Mouse (Mus musculus) WW6 (cell line): ENCODE data around the gene Inpp5b.
"Not testable (repeated sequence)": the region's sequence is repeated elsewhere in the genome, so short reads cannot be mapped to it uniquely, and the experiment has no call there.

Experiments
- DNase-seq: peaks from one replicate; pipeline ENCODE4 v3.0.0-alpha.2; 2013; ENCODE audit warnings: low read depth, low spot score

The Inpp5b gene

DNA sequence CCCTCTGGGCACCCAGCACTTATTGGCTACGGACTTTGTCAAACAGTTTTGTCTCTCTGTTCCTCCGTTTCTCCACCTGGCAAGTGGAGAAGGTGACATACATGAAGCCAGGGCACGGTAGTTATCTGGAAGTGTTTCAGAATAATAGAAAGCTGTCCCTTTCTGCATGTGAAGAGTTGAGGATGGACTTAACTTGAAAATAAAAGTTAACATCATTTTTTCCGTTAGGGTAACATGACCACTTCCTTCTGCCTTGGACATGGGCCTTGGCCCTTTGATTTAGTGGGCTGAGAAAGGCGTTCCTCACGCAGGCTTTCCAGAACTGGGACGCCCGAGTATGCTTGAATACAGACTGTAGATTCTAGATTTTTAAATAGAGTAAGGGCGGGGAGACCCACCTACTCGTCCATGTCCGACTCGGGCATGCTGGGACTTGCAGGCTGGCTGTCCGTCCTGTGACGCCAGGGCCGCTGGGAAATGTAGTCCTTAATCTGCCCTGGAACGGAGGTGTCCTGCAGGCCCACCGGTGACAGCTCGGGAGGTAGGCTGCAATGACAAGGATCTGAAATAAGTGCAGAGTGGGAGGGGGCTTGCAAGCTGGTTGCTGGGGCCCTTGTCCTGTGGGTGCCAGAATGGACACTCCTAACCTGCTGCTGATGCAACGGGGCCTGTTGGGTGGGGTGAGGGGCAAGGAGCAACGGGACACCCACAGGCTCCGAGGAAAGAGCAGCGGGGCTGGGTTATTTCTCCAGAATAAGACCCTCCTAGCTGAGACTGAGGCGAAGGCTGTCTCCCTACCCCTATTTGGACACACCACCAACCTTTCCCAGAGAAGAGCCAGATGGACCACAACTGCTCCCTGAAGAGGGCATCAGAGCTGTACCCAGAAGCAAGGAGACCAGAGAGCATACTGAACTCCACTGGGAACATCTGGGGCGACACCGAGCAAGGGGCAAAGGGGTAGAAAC lies at the start of gene Inpp5b:
Gene Inpp5b, plus strand, starts transcription at position 475 of the 968 bp plus-strand sequence.
- peak; percentile 33 for DNase-seq

DNA sequence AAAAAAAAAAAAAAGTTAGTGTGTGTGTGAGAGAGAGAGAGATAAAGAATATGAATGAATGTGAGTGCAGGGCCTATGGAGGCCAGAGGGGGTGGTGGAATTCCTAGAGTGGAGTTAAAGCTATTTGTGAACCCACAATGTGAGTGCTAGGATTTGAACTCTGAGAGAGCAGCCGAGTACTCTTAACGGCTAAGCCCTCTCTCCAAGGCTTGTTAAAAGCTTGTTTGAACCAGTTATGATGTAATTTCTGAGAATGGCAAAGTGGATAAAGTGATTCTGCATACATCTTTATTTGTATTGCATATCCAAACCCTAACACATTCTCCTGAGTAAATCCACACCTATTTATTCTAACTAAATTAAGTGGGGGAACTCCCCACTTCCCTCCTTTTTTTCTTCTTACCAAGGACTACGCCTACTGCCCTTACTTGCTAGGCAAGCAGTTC lies 49.2 kb upstream of the Inpp5b start:
- no peak for DNase-seq

DNA sequence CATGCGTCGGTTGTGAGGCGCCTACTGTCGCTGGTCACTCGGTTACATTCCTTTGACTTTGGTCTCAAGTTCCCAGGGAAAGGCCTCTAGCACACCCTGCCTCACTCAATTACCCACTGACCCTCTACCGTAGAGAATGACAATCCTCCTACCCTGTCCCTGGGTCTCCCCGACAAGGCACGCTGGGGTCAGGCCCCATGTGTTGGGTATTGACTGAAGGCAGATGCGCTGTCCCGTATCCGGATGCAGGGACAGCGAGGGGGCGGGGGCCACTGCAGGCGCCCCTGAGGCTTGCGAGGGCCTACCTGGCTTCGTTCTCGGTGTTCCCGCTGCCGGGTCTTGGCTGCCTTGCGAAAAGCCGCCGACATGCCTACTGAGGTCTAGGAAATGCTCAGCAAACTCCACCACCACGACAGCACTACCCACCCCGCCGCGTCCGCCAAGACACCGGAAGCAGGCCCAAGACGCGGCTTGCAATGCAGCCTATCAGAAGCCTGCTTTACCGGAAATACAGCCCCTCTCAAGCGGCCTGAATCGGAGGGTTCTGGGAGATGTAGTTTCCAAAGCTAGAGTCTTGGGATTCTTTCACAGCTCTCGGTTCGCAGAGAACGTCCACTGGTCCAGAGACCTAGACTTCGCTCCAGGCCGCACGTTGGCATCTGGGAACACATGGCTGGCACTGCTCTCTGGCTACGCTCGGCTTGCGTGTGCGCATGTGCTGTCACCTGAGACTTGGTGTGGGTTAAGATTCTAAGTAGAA lies 48.3 kb upstream of the Inpp5b start, which contains the start of gene Utp11:
Gene Utp11, minus strand, starts transcription at position 466 of the 760 bp plus-strand sequence.
- no peak for DNase-seq

DNA sequence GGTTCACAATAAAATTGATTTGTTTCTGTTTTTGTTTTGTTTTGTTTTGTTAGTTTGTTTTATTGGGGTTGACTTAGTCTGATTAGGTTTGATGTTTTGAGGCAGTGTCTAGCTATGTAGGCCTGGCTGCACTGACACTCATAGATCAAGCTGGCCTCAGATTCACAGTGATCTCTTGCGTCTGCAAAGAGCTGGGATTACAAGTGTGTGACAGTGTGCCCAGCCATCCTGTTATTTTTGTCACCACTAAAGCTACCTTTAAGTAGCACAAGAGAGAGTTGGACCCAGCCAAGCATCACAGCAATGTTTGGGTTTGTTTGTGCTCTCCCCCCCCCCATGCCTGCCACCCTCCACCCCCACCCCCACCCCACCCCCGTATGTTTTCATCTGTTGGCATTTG lies 47.1 kb upstream of the Inpp5b start:
- no peak for DNase-seq

DNA sequence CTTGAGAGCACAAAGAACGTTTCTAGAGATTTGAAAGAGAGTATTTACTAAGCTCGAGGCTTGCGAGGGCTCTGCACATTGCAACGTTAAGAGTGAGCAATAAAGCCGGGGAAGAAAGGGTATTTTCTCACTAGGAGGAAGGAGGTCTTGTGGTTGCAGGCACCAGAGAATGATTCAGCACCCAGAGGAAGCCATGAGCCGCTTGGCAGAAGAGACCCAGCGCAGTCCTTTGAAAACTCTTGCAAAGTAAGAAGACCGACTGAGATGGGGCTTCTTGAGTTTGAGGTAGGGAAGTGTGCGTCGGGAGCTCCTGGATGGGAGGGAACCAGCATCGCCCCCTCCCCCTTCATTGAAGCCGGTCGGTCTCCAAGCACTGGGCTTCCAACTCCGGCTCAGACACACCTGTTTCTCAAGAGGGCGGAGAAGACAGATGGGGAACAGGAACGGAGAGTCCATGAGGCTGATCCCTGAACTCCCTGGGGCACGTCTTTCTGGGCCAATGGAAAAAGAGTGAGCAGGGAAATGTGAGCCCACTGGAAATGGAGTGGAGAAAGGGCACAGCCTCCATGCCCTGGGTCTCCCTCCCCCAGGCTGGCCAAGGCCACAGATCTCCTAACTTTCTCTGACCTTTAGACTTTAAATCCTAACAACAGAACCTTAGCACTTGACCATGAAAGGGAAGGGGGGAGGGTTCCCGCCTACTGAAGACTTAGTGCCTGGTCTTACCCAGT lies 45.7 kb upstream of the Inpp5b start:
- no peak for DNase-seq

DNA sequence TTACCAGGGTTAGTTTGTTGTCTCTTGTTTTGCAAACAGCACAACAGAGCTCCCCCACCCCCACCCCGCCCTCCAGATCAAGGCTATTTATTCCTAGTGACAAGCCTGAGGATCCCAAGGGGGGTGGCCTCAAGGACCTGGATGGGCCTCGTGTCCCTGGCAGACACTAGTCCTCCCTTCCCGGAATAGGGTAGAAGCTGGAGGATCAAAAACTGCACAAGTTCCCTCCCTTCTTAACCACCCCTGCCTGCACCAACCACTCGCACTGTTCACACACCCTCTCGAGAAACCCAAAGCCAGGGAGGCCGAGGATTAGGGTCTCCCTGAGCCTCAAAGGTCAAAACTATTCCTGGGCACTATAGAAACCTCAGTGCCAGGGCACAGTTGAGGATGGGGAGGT lies 41.9 kb upstream of the Inpp5b start:
- no peak for DNase-seq

DNA sequence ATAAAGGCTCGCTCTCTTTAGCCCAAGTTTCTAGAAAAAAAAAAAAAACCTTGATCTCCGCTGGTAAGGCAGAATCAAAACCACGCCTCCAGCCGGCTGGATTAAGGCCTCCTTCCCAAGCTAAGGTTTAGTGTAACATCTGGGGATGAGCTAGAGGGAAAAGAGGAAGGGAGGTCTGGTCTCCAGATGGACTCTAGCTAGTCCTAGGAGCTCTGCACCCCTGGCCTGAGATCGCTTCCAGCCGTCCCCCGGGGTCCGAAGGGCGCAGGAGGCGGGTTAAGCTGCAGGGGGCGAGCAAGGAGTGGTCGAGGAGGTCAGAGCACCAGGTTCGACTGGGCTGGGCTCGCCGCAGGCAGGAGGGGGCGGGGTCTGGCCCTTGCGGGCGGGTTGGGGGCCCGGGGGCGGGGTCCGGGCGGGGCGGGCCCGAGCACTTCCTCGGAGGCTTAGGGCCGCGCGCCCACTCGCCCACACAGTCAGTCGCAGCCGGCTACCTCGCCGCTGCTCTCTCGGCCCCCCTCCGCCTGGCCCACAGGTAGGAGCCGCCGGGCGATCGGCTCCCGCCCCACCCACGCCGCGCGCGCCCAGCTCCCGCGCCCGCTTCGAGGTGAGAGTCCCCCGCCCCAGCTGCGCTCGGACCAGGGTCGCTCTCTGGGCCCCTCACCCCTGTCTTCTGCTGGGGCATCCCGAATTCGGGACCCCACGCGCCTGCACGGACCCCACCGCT lies 41.2 kb upstream of the Inpp5b start, which contains the start of gene Fhl3:
Gene Fhl3, plus strand, starts transcription at position 454 of the 724 bp plus-strand sequence.
- no peak for DNase-seq

DNA sequence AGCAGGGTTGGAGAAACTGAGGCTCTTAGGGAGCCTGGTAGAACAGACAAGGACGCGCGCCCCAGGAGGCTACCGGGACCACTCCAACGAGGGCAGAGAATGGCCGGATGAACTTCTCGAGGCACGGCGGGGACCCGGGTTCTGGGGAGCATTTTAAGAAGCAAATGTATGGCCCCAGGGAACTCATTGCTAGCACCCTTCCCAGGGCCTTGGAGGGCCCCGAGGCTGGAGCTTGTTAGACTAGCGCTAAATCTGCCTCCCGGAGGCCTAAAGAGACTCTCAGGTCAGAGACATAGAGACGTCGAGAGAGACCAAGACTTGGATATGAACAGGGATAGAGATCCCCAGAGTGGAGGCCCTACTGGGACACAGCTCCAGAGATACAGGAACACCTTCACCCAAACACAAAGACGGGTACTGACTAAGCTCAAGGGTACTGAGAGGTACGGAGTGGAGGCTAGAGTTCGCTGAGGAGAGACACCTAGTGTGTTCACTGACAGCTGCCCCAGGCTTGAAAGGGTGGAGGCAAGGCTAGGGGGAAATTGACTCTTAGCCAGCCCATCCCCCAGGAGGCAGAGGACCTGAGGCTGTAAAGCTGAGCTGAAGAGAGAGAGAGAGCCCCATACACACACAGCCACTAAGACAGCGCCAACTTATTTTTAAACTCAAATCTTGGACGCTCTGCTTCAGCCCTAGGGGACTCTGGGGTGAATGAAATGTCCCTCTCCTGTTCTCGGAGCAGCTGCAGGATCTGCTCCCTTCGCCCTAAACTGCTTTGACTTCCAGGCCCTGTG lies 40.4 kb upstream of the Inpp5b start:
- DNase-seq = no peak

DNA sequence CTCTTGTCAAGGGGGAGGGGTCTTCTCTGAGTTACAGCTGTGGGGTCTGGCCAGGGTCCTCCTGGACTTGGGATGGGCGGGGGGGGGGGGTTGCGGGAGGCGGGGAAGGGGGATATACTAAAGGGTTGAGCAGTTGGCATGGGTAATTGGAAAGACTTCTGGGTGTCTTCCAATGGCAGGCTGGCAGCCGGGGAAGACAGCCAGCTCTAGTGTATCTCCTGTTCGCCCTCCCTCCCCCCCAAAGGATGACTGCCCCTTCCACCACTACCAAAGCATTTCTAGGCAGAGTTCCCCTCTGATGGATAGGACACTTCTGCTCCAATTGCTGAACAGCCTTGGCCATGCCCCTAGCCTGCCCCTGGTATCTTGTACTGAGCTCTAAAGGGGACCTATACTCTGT lies 39.7 kb upstream of the Inpp5b start:
- no peak for DNase-seq

DNA sequence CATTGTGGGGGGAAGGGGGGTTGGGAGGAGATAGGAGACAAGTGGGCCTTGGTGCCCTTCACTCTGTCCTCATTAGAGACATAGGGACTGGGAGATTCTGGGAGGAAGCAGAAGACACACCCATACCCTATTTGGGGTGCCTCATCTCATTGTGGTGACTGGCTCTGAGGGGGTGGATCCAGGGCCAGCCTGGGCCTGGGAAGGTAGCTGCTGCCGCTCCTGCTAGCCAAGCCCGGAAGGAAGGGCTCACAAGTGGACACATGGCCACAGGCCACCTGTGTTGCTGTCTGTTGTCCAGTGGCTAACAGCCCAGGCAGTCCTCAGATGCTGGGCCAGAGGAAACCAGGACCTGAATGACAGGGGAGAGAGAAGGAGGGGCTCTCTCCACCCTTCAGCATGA lies 38.2 kb upstream of the Inpp5b start:
- DNase-seq = no peak

DNA sequence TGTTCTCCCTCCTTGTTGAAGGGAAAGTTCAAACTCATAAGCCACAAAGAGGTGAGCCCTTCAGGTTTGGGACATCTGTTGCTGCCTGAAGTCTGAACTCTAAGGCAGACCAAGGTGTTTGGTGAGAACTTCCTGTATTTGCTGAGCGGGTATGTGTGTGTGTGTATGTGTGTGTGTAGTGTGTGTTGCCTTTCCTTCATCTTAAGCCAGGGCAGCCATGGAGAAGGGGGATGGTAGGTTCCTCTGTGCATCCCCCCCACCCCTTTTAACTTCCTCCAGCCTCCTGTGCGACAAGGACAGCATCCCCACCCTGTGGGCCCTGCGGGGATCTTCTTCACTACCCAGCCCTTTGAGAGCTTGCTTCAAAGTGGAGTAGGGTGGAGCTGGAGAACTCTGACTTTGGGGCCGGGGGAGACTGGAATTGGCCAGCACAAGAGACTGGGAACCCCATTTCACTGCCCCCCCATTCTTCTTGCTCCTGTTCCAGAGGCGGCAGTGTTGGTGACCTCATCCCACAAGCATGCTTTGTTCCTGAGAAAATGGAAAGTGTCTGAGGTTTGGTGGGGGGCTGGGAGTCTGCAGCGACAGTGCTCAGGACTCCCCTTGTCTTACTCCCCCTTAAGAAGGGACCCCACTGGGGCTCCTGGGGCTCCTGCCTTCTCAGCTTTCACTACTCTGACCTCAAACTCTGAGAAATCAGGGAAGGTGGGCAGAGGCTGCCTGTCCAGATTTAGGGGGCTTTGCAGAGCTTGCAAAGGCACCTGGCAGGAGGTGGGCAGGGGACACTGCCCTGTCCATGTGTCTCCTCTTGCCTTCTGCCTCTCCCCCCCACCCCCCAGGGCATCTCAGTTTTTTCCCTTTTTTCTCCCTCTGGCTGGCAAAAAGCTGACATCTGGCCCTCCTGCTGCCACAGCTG lies 37.5 kb upstream of the Inpp5b start:
- no peak for DNase-seq

DNA sequence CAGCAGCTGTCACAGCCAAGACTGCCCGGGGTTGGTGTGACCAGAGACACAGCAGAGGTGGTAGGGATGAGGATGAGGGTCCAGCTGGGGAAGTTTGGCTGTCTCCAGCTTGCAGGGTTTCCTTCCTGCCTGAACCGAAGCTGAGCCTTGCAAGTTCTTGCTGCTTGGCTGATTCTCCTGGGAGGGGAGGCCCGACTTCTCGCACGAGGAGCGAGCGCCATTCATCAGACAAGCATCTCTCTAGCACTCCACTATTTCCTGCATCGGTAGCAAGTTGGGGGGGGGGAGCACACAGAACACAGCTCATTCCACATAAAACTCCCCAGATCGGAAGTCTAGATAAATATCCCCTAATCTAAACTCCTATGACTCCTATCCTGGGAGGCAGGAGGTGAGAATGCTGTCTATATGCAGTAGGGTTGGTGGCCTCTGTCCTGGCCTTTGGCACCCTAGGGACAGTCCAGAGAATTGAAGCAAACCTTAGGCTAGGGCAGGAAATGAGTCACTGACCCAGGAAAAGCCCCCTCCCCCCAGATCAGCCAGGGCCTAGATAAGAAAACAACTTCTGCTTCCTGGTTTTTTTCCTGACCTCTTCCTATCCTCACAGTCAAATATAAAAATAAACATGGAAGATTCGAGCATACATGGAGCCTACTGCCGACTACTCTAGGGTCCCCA lies 36.7 kb upstream of the Inpp5b start:
- no peak for DNase-seq

DNA sequence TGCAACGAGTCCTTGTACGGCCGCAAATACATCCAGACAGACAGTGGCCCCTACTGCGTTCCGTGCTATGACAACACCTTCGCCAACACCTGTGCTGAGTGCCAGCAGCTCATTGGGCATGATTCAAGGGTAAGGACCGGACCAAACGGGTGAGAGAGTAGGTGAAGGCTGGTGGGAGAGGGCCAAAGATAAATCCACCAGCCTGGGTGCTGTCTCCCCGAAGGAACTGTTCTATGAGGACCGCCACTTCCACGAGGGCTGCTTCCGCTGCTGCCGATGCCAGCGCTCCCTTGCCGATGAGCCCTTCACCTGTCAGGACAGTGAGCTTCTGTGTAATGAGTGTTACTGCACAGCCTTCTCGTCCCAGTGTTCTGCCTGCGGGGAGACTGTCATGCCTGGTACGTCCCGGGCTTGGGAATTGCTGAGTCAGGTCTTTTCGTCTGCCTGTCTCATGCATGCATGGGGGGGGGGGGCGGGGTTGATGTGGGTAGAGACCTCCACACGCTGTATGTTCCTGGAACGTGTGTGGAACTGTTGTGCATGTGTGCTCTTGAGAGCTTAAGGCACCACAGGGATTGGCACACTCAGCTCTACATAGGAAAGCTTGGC lies 35.9 kb upstream of the Inpp5b start:
- DNase-seq = no peak

DNA sequence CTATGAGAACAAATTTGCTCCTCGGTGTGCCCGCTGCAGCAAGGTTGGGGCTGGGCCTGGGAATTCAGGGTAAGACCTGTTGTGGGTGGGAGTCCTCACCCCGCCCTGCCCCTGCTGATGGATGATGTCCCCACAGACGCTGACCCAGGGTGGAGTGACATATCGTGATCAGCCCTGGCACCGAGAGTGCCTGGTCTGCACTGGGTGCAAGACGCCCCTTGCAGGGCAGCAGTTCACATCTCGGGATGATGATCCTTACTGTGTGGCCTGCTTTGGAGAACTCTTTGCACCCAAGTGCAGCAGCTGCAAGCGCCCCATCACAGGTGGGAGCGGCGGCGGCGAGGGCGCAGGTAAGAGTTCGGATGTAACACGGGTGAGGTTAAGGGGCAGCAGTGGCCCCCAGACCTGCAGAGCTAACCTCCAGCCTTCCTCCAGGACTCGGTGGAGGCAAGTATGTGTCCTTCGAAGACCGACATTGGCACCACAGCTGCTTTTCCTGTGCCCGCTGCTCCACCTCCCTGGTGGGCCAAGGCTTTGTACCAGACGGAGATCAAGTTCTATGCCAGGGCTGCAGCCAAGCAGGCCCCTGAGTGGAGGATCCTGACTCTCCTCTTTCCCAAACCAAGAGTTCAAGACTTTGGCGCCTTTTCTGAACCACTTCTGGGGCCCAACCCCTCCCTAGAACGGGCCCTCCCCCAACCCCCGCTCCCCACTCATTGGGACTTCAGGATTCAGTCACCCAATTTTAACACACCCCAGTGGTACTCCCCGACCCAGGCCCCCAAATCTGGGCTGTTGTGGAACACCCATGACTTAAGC lies 34.1 kb upstream of the Inpp5b start:
- DNase-seq = not testable (repeated sequence)

DNA sequence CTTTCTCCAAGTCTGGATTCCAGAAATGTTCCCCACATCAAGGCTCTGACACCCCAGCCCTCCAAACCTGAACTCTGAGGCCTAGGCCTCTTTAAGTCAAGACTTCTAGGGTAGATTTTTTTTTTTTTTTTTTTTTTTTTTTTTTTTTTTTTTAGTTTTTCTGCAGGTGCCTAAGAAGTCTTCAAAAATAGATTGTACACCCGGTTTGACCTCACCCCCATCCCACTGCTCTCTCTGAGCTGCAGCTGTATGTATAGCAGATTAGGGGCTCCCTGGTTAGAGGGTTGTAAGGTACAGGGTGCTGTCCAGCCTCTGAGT lies 33.5 kb upstream of the Inpp5b start:
- DNase-seq = not testable (repeated sequence)

DNA sequence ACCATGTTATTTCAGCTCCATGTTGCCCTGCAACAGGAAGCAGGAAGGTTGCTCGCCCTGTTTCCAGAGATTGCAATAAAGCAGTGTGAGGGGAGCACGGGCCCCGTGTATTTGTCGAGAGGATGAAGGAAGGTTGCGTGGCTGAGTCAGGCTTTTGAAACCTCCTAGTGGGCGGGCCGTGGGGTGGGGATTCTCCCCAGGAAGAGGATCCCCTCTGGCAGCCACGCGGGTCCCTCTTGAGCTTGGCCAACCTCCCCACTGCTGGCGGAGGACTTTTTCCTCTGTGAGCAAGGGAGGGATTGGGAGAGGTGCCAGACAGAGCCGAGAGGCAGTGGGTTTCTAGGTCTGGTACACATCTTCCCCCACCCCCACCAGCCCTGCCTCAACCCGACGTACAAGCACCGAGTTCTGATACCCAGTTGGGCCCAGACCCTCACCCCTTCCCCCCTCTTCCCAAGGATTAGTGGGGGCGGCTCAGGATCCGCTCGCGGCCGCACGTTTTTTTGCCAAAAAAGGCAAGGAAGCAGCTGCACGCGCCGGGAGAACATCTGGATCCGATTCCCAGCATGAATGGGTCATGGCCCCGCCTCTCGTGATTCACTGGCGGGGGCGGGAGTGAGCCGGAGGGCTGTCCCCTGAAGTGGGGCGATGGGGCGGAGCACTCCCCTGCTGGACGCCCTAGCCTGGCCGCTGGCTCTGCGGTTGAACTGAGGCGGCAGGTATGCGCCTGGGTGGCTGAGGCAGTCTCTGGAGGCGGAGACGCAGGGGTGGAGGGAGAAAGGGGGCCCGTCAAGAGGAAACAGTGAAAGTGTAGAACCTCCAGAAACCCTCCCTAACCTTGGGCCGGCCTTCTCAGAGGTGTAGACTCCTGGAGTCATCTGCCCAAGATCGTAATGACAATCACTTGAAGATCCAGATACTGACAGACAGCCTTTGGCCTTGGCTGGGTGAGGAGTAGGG lies 32.9 kb upstream of the Inpp5b start:
- no peak for DNase-seq
